Mouse (Mus musculus) neural tube, embryonic 14.5 days (tissue): ENCODE measurements around the gene Elp4. TPM values are rescaled to one million over a fixed set of nuclear protein-coding genes. Genes with fewer than 3 reads are reported as not detected.

ENCODE experiments used
- ATAC-seq: fragments of 200-750 bp; cut with Nextera tagmentation; 2 replicates; pipeline ENCODE4 v1.8.0; 2017; ENCODE audit warnings: low read depth, mild to moderate bottlenecking, moderate TSS enrichment, moderate library complexity
- H3K27ac ChIP-seq: fragments of 300-500 bp; sonication (generic); 2 replicates; pipeline ENCODE4 v1.5.1; 2014; ENCODE audit warnings: low read depth, mild to moderate bottlenecking, control low read depth, low read length, moderate library complexity, mixed read lengths
- H3K27me3 ChIP-seq: fragments of 300-500 bp; sonication (generic); 2 replicates; pipeline ENCODE4 v1.6.1; 2014; ENCODE audit warnings: low read length; ENCODE audit not compliant: control insufficient read depth, insufficient read depth
- H3K36me3 ChIP-seq: fragments of 300-500 bp; sonication (generic); 2 replicates; pipeline ENCODE4 v1.6.1; 2014; ENCODE audit warnings: low read length, mixed read lengths; ENCODE audit not compliant: control insufficient read depth, insufficient read depth
- H3K4me1 ChIP-seq: fragments of 300-500 bp; sonication (generic); 2 replicates; pipeline ENCODE4 v1.6.1; 2014; ENCODE audit warnings: low read length; ENCODE audit not compliant: control insufficient read depth, insufficient read depth
- H3K4me2 ChIP-seq: fragments of 300-500 bp; sonication (generic); 2 replicates; pipeline ENCODE4 v1.6.1; 2014; ENCODE audit warnings: mild to moderate bottlenecking, low read depth, low read length, control low read depth
- H3K4me3 ChIP-seq: fragments of 300-500 bp; sonication (generic); 2 replicates; pipeline ENCODE4 v1.5.1; 2014; ENCODE audit warnings: low read depth, low read length, control low read depth, mixed read lengths
- H3K9ac ChIP-seq: fragments of 300-500 bp; sonication (generic); replicated peaks from 2 replicates; pipeline ENCODE4 v1.6.1; 2014; ENCODE audit warnings: low read depth, mild to moderate bottlenecking, control low read depth, low read length, mixed read lengths
- H3K9me3 ChIP-seq: fragments of 300-500 bp; sonication (generic); 2 replicates; pipeline ENCODE4 v1.6.1; 2016; ENCODE audit warnings: low read length; ENCODE audit not compliant: control insufficient read depth
- WGBS: fragments of 180-500 bp; shearing (Covaris S2); extraction: QIAGEN DNeasy Blood & Tissue Kit; methylation state at CpG from one replicate; pipeline ENCODE4 v1.1.7; 2014; 5-methylcytosine and 5-hydroxymethylcytosine counted together
- polyA plus RNA-seq: library from polyadenylated mRNA; unstranded; fragments of >200 nt; fragmentation: Nextera tagmentation; extraction: Ambion mirVana; gene quantifications from 2 replicates; pipeline ENCODE4 v1.2.1, GENCODE M21; 2014

The Elp4 gene
- polyA plus RNA-seq, 1 experiment from 2014 or later: 45.8 TPM

GRCm38 (mm10) chr2:105780739-105781138 lies 123.6 kb downstream of the Elp4 start:
- WGBS: 37% methylated on average over 1 of the region's 1 CpGs
- Histone ChIP-seq H3K27ac (no peak overlapping the region), H3K4me3 (no peak overlapping the region), H3K27me3 (no peaks in the 10 kb centered on the region), H3K36me3 (no peaks in the 10 kb centered on the region), H3K4me1 (no peaks in the 10 kb centered on the region), H3K9ac (no peak overlapping the region), H3K9me3 (no peaks in the 10 kb centered on the region), H3K4me2 (no peak overlapping the region)
- no peak for ATAC-seq

DNA sequence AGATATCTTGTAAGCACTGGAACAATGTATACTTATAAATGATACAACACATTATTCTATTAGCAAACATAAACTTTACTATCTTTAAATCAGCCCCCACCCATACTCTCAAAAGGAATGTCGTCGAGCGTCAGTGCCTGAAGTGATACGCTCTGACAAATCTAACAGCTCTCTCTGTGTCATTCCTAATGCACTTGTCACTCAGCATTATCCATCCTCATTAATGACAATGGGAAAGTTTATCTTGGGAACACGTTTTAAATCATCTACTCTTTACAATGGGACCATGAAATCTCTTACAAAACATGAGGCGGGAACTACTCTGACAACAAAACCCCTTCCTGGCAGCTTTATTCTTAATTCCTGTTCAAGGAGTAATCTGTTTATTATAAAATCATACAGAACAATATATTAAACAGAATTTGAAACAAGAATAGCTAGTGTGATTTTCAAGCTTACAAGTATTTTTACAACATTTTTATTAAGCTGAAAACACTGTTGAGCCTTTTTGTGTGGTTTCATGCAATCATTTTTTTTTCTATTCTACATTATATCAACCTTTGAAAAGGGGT lies 125.0 kb downstream of the Elp4 start:
- no peak for ATAC-seq
- no peaks in the 10 kb centered on the region for H3K4me1 ChIP-seq
- no peak overlapping the region for H3K9ac ChIP-seq
- H3K4me2 ChIP-seq: no peak overlapping the region
- no peaks in the 10 kb centered on the region for H3K9me3 ChIP-seq
- 10% methylated on average over 6 of the region's 6 CpGs for WGBS
- no peaks in the 10 kb centered on the region for H3K36me3 ChIP-seq
- no peak overlapping the region for H3K4me3 ChIP-seq
- H3K27ac ChIP-seq: no peak overlapping the region
- H3K27me3 ChIP-seq: no peaks in the 10 kb centered on the region

- ATAC-seq: no peak
- 89% methylated on average over 3 of the region's 3 CpGs for WGBS
- Histone ChIP-seq H3K9me3 (no peaks in the 10 kb centered on the region), H3K27me3 (no peaks in the 10 kb centered on the region), H3K4me3 (no peak overlapping the region), H3K27ac (no peak overlapping the region), H3K4me1 (no peaks in the 10 kb centered on the region), H3K4me2 (no peak overlapping the region), H3K9ac (no peak overlapping the region), H3K36me3 (no peaks in the 10 kb centered on the region)
Measured at GRCm38 (mm10) chr2:105771314-105771713, 133.1 kb downstream of the Elp4 start.

DNA sequence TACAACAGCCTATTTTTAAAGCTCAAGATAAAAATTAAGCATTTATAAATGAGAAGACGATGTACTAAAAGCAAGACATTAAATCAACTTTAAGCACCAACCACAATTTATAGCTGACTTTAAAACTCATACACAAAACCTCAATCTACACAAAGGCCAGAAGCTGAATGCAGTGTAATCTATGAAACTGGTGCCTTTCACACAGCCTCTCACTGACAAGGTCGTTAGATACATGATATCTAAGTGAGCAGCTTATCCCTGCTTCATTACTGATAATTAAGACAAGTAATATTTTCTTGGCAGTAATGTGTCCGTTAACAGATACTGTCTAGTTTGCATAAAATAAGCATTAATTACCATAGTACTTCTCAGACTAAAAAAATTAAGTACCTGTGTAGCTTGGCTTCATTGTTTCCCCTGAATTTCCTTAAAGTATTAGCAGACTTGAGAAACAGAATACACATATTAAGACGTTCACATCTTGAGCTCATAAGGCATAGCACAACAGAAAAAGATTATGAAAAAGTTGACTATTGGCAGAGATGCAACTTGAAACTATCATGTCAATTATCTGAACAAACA lies 134.5 kb downstream of the Elp4 start:
- H3K27ac ChIP-seq: no peak overlapping the region
- no peaks in the 10 kb centered on the region for H3K27me3 ChIP-seq
- no peak overlapping the region for H3K9ac ChIP-seq
- 61% methylated on average over 4 of the region's 4 CpGs for WGBS
- no peak overlapping the region for H3K4me2 ChIP-seq
- no peaks in the 10 kb centered on the region for H3K9me3 ChIP-seq
- no peaks in the 10 kb centered on the region for H3K36me3 ChIP-seq
- ATAC-seq: no peak
- H3K4me3 ChIP-seq: no peak overlapping the region
- H3K4me1 ChIP-seq: no peaks in the 10 kb centered on the region

GRCm38 (mm10) chr2:105753512-105753911 lies 150.9 kb downstream of the Elp4 start:
- no peaks in the 10 kb centered on the region for H3K36me3 ChIP-seq
- no peak overlapping the region for H3K9ac ChIP-seq
- H3K4me3 ChIP-seq: no peak overlapping the region
- H3K4me1 ChIP-seq: no peaks in the 10 kb centered on the region
- no peaks in the 10 kb centered on the region for H3K9me3 ChIP-seq
- H3K27me3 ChIP-seq: no peaks in the 10 kb centered on the region
- WGBS: 49% methylated on average over 1 of the region's 1 CpGs
- ATAC-seq: no peak
- no peak overlapping the region for H3K27ac ChIP-seq
- no peak overlapping the region for H3K4me2 ChIP-seq

DNA sequence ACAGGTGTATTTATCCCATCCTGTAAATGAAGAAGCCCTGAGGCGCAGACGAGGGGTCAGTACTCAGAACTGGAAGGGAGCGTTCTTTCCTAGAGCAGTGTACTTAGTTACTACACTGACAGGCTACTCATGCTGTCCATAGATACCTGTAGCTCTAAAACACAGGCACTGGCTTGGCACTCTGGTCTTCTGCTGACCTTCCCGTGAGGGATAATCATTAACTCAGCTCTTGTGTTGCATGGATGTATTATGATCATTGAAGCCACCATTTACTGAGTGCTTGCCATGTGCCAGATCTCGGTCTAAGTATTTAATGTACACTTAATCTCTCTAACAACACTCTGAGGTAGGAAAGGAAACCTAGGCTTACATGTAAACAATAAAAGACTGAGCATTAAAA lies 155.3 kb downstream of the Elp4 start:
- 92% methylated on average over 5 of the region's 5 CpGs for WGBS
- ATAC-seq: no peak
- no peak overlapping the region for H3K27ac ChIP-seq

DNA sequence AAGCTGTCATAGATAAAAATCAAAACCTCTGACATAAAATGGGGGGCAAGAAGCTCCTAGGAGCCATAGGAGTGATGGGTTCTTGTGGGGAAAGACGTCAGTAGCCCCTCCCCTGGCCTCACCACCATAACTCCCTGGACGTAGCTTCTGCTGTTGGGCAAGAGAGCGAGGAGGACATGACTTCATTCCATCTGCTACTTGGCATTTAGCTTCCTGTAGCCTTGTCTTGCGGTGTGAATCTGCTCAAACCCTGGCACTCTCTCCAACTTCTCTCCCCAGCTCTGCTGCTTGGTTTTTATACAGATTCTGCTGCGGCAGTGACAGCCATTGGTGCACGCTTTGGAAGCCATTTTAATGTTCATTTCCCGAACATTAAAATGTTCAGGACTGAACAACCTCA lies 157.5 kb downstream of the Elp4 start:
- no peak for ATAC-seq
- no peaks in the 10 kb centered on the region for H3K27me3 ChIP-seq
- H3K9me3 ChIP-seq: 0 out of 2 replicates have a peak, but pooled peaks cover 3% of the 10 kb centered on the region
- H3K4me2 ChIP-seq: no peak overlapping the region
- no peak overlapping the region for H3K9ac ChIP-seq
- H3K36me3 ChIP-seq: no peaks in the 10 kb centered on the region
- no peak overlapping the region for H3K4me3 ChIP-seq
- no peak overlapping the region for H3K27ac ChIP-seq
- H3K4me1 ChIP-seq: no peaks in the 10 kb centered on the region
- WGBS: 76% methylated on average over 7 of the region's 7 CpGs

More for the DNA sequence above, 155.3 kb downstream of the Elp4 start:
- H3K4me2 ChIP-seq: no peak overlapping the region
- 0 out of 2 replicates have a peak, but pooled peaks cover 3% of the 10 kb centered on the region for H3K9me3 ChIP-seq
- no peaks in the 10 kb centered on the region for H3K4me1 ChIP-seq
- H3K9ac ChIP-seq: no peak overlapping the region
- no peaks in the 10 kb centered on the region for H3K36me3 ChIP-seq
- no peak overlapping the region for H3K4me3 ChIP-seq
- no peaks in the 10 kb centered on the region for H3K27me3 ChIP-seq

DNA sequence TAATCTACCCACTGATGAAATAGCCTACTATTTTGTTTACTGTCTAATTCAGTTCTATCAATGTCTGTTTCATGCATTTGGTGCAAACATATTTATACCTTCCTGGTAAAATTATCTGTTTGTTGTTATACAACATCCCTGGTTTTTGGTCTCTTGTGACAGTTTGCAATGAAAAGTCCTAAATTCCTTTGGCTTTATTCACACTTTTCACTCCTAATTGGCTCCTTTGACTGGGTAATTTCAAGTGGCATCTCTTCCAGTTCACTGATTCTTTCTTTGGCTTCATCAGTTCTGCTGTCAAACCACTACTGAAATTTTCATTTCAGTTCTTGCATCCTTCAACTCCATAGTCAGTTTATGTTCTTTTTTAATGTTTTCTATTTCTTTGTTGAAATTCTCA lies 168.2 kb downstream of the Elp4 start:
- no peaks in the 10 kb centered on the region for H3K36me3 ChIP-seq
- no peak overlapping the region for H3K27ac ChIP-seq
- H3K4me2 ChIP-seq: no peak overlapping the region
- H3K9ac ChIP-seq: no peak overlapping the region
- no peaks in the 10 kb centered on the region for H3K27me3 ChIP-seq
- ATAC-seq: no peak
- no peaks in the 10 kb centered on the region for H3K9me3 ChIP-seq
- no peak overlapping the region for H3K4me3 ChIP-seq
- H3K4me1 ChIP-seq: no peaks in the 10 kb centered on the region

GRCm38 (mm10) chr2:105730704-105731103 lies 173.7 kb downstream of the Elp4 start:
- Histone ChIP-seq H3K27ac (no peak overlapping the region), H3K4me2 (no peak overlapping the region), H3K4me3 (no peak overlapping the region), H3K9me3 (no peaks in the 10 kb centered on the region), H3K4me1 (no peaks in the 10 kb centered on the region), H3K9ac (no peak overlapping the region), H3K27me3 (no peaks in the 10 kb centered on the region), H3K36me3 (no peaks in the 10 kb centered on the region)
- WGBS: 94% methylated on average over 3 of the region's 3 CpGs
- ATAC-seq: no peak
